Mouse (Mus musculus) liver, postnatal 0 days (tissue): ENCODE measurements around the gene Pcp2. TPM values are rescaled to one million over a fixed set of nuclear protein-coding genes. Genes with fewer than 3 reads are reported as not detected.

Source experiments
- ATAC-seq: fragments of 200-750 bp; cut with Nextera tagmentation; 2 replicates; pipeline ENCODE4 v1.8.0; 2017; ENCODE audit warnings: mild to moderate bottlenecking, moderate library complexity
- DNase-seq: peaks from one replicate; pipeline ENCODE4 v3.0.0-alpha.2; 2016
- H3K27ac ChIP-seq: fragments of 300-500 bp; sonication (generic); 2 replicates; pipeline ENCODE4 v1.5.1; 2014; ENCODE audit warnings: antibody characterized with exemption, moderate library complexity, mild to moderate bottlenecking, low read depth
- H3K27me3 ChIP-seq: fragments of 300-500 bp; sonication (generic); 2 replicates; pipeline ENCODE4 v1.6.1; 2014; ENCODE audit warnings: low read length, control low read depth, mixed read lengths; ENCODE audit not compliant: insufficient read depth
- H3K36me3 ChIP-seq: fragments of 300-500 bp; sonication (generic); replicated peaks from 2 replicates; pipeline ENCODE4 v1.6.1; 2014; ENCODE audit warnings: mild to moderate bottlenecking, control low read depth, low read length, moderate library complexity, mixed read lengths; ENCODE audit not compliant: insufficient read depth
- H3K4me1 ChIP-seq: fragments of 300-500 bp; sonication (generic); 2 replicates; pipeline ENCODE4 v1.6.1; 2014; ENCODE audit warnings: antibody characterized with exemption, mild to moderate bottlenecking, control low read depth; ENCODE audit not compliant: insufficient read depth
- H3K4me2 ChIP-seq: fragments of 300-500 bp; sonication (generic); 2 replicates; pipeline ENCODE4 v1.6.1; 2014; ENCODE audit warnings: low read depth, mild to moderate bottlenecking, low read length, moderate library complexity, mixed read lengths
- H3K4me3 ChIP-seq: fragments of 300-500 bp; sonication (generic); 2 replicates; pipeline ENCODE4 v1.5.1; 2014; ENCODE audit warnings: low read depth, low read length
- H3K9ac ChIP-seq: fragments of 300-500 bp; sonication (generic); replicated peaks from 2 replicates; pipeline ENCODE4 v1.6.1; 2014; ENCODE audit warnings: mild to moderate bottlenecking, moderate library complexity
- H3K9me3 ChIP-seq: fragments of 300-500 bp; sonication (generic); 2 replicates; pipeline ENCODE4 v1.6.1; 2016; ENCODE audit warnings: mild to moderate bottlenecking, control low read depth, low read length, mixed read lengths
- CTCF ChIP-seq: sonication (generic); IDR thresholded peaks from 2 replicates; pipeline ENCODE4 v1.5.1; 2016; ENCODE audit warnings: antibody characterized with exemption, low read depth
- EP300 ChIP-seq: IDR thresholded peaks from 2 replicates; pipeline ENCODE4 v1.6.1; 2016; ENCODE audit warnings: antibody characterized with exemption, low read depth, mild to moderate bottlenecking
- WGBS: fragments of 180-500 bp; shearing (Covaris S2); extraction: QIAGEN DNeasy Blood & Tissue Kit; methylation state at CpG from one replicate; pipeline ENCODE4 v1.1.7; 2014; ENCODE audit not compliant: insufficient replicate concordance; 5-methylcytosine and 5-hydroxymethylcytosine counted together
- polyA plus RNA-seq: library from polyadenylated mRNA; unstranded; fragments of >200 nt; fragmentation: Nextera tagmentation; extraction: Ambion mirVana; gene quantifications from 2 replicates; pipeline ENCODE4 v1.2.1, GENCODE M21; 2015

The Pcp2 gene
- polyA plus RNA-seq, 1 experiment from 2014 or later = 0.07 TPM

GRCm38 (mm10) chr8:3607822-3608221 is 17.5 kb downstream of the Pcp2 start:
- Histone ChIP-seq H3K9me3 (no peaks in the 10 kb centered on the region), H3K27ac (no peak overlapping the region), H3K4me1 (no peaks in the 10 kb centered on the region), H3K9ac (no peak overlapping the region), H3K4me2 (no peak overlapping the region), H3K36me3 (peaks cover 42% of the 10 kb centered on the region), H3K27me3 (no peaks in the 10 kb centered on the region), H3K4me3 (no peak overlapping the region)
- ATAC-seq (no peak), DNase-seq (no peak)
- WGBS = 88% methylated on average over 7 of the region's 7 CpGs
- TF ChIP-seq EP300 (no peak), CTCF (no peak)

- DNase-seq (no peak), ATAC-seq (no peak)
- no peaks in the 10 kb centered on the region for H3K27me3 ChIP-seq
- H3K4me1 ChIP-seq = no peaks in the 10 kb centered on the region
- H3K27ac ChIP-seq = no peak overlapping the region
- 62% methylated on average over 16 of the region's 16 CpGs for WGBS
- no peak overlapping the region for H3K4me2 ChIP-seq
- no peak overlapping the region for H3K4me3 ChIP-seq
- no peaks in the 10 kb centered on the region for H3K9me3 ChIP-seq
- H3K9ac ChIP-seq = no peak overlapping the region
- H3K36me3 ChIP-seq = peaks cover 32% of the 10 kb centered on the region
- TF ChIP-seq EP300 (no peak), CTCF (no peak)
These were observed 18.8 kb downstream of the Pcp2 start for GRCm38 (mm10) chr8:3606593-3606992.

- Histone ChIP-seq H3K9me3 (no peaks in the 10 kb centered on the region), H3K4me3 (no peak overlapping the region), H3K9ac (no peak overlapping the region), H3K36me3 (peaks cover 8% of the 10 kb centered on the region; the same call in 1 of the 2 replicates), H3K4me2 (no peak overlapping the region), H3K27me3 (no peaks in the 10 kb centered on the region), H3K27ac (no peak overlapping the region), H3K4me1 (no peaks in the 10 kb centered on the region)
- TF ChIP-seq CTCF = no peak
- TF ChIP-seq EP300 = no peak
- WGBS = 73% methylated on average over 13 of the region's 13 CpGs
- ATAC-seq (no peak), DNase-seq (no peak)
These were observed 21.9 kb downstream of the Pcp2 start for GRCm38 (mm10) chr8:3603439-3603838.

GRCm38 (mm10) chr8:3600401-3600800 is 24.9 kb downstream of the Pcp2 start:
- WGBS = 70% methylated on average over 6 of the region's 6 CpGs
- no peak for ATAC-seq
- TF ChIP-seq EP300 = no peak
- no peak for TF ChIP-seq CTCF
- no peaks in the 10 kb centered on the region for H3K9me3 ChIP-seq
- H3K4me1 ChIP-seq = no peaks in the 10 kb centered on the region
- DNase-seq = no peak
- H3K4me3 ChIP-seq = no peak overlapping the region
- H3K4me2 ChIP-seq = no peak overlapping the region
- no peak overlapping the region for H3K27ac ChIP-seq
- no peak overlapping the region for H3K9ac ChIP-seq
- 0 out of 2 replicates have a peak, but pooled peaks cover 5% of the 10 kb centered on the region for H3K36me3 ChIP-seq
- no peaks in the 10 kb centered on the region for H3K27me3 ChIP-seq

GRCm38 (mm10) chr8:3599219-3599618 is 26.1 kb downstream of the Pcp2 start:
- no peak overlapping the region for H3K27ac ChIP-seq
- TF ChIP-seq CTCF (no peak), EP300 (no peak)
- DNase-seq = no peak

GRCm38 (mm10) chr8:3598054-3598453 is 27.3 kb downstream of the Pcp2 start:
- Histone ChIP-seq H3K9me3 (no peaks in the 10 kb centered on the region), H3K27ac (no peak overlapping the region), H3K36me3 (0 out of 2 replicates have a peak, but pooled peaks cover 3% of the 10 kb centered on the region), H3K4me3 (no peak overlapping the region), H3K27me3 (no peaks in the 10 kb centered on the region), H3K4me1 (0 out of 2 replicates have a peak, but pooled peaks cover 3% of the 10 kb centered on the region), H3K4me2 (no peak overlapping the region), H3K9ac (no peak overlapping the region)
- no peak for ATAC-seq
- no peak for DNase-seq
- WGBS = 65% methylated on average over 3 of the region's 3 CpGs
- TF ChIP-seq CTCF (no peak), EP300 (no peak)

More at GRCm38 (mm10) chr8:3599219-3599618, 26.1 kb downstream of the Pcp2 start:
- Histone ChIP-seq H3K27me3 (no peaks in the 10 kb centered on the region), H3K4me3 (no peak overlapping the region), H3K4me1 (no peaks in the 10 kb centered on the region), H3K9me3 (no peaks in the 10 kb centered on the region), H3K36me3 (0 out of 2 replicates have a peak, but pooled peaks cover 5% of the 10 kb centered on the region), H3K4me2 (no peak overlapping the region), H3K9ac (no peak overlapping the region)
- WGBS = 83% methylated on average over 1 of the region's 1 CpGs
- ATAC-seq = no peak

GRCm38 (mm10) chr8:3594466-3594865 is 30.9 kb downstream of the Pcp2 start:
- Histone ChIP-seq H3K27me3 (no peaks in the 10 kb centered on the region), H3K4me1 (0 out of 2 replicates have a peak, but pooled peaks cover 3% of the 10 kb centered on the region), H3K4me3 (no peak overlapping the region), H3K9ac (no peak overlapping the region), H3K4me2 (no peak overlapping the region), H3K9me3 (no peaks in the 10 kb centered on the region), H3K27ac (no peak overlapping the region), H3K36me3 (no peaks in the 10 kb centered on the region)
- DNase-seq (no peak), ATAC-seq (no peak)
- TF ChIP-seq CTCF (no peak), EP300 (no peak)
- WGBS = 79% methylated on average over 2 of the region's 2 CpGs
